Mouse (Mus musculus): Measurements from ENCODE around the gene Chkb.

The Chkb gene

GRCm38 (mm10) chr15:89398146-89398545 lies 31.6 kb downstream of the Chkb start:
- no peak for DNase-seq

- no peak for DNase-seq
Measured at GRCm38 (mm10) chr15:89396883-89397282, 32.8 kb downstream of the Chkb start.

DNA sequence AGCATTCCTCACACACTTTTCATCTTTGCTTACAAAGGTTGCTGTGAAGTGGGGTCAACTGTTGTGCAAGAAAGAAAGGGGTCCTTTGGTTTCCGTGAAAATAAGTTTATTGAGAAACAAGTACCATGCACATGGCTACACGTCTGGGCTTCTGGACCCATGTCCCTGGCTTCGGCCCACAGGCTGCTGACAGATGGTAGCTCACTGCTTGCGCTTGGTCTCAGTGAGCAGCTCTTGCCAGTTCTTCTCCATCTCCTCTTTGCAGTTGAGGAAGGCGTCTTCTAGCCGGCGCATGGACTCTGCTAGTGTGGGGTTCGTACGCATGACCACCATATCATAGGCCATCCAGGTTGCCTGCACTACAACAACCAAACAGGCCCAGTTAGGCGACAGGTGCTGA lies 39.6 kb downstream of the Chkb start:
- DNase-seq = peak; percentile 71 to 75

DNA sequence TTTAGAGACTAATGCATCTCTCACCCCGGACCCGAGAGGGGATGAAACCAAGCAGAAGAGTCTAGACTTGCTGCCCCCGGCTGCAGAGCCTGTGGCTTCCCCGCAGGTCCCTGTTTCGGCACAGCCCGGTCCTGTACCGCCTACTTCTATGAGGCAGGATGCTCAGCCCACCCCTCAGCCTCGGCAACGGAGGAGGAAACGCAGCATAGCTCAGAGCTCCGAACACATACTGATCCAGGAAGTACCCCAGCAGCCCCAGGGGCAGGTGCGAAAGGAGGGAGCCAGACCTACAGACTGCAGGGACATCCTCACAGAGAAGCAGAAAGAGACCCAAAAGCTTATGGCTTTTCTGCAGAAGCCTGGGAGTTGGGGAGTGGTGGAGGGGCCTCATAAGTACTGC lies 42.6 kb downstream of the Chkb start:
- DNase-seq = peak in 1 of 2 experiments; percentile 16

- no peak for DNase-seq
Measured at GRCm38 (mm10) chr15:89384617-89385016, 45.1 kb downstream of the Chkb start, which contains the start of gene Klhdc7b. TSS of gene Klhdc7b (plus strand) at chr15:89384917.

- peak; percentile 75 to 81 for DNase-seq
Measured at GRCm38 (mm10) chr15:89379429-89379828, 50.3 kb downstream of the Chkb start.

DNA sequence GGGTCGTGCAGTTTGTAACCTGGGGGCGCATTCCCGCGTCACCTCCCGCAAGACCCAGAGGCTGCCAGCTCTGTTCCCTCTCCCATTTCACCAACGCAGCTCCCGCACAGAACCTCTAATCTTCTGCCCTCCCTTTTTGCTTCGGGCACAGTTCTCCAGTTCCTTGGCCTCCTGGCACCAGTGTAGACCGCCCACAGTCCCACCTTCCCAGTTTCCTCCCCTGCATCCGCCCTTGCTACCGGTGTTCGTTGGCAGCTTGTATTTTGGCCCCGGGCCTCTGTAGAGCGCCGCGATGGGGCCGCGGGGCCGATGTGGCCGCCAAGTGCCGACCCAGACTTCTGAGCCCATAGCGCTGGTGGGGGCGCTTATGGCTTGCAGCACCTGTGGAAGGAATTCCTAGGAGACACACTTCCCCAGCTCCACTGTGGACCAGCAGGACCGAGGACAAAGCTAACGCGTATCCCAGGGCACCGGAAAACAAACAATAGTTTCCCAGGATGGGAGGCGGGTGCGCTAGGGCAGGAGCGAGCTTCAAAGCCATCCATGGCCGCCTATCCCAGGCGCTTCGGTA lies 50.8 kb downstream of the Chkb start, which contains the start of gene Odf3b:
Gene Odf3b (minus strand): TSS at position 452 of the 571 bp plus-strand sequence.
- peak; percentile 91 for DNase-seq

DNA sequence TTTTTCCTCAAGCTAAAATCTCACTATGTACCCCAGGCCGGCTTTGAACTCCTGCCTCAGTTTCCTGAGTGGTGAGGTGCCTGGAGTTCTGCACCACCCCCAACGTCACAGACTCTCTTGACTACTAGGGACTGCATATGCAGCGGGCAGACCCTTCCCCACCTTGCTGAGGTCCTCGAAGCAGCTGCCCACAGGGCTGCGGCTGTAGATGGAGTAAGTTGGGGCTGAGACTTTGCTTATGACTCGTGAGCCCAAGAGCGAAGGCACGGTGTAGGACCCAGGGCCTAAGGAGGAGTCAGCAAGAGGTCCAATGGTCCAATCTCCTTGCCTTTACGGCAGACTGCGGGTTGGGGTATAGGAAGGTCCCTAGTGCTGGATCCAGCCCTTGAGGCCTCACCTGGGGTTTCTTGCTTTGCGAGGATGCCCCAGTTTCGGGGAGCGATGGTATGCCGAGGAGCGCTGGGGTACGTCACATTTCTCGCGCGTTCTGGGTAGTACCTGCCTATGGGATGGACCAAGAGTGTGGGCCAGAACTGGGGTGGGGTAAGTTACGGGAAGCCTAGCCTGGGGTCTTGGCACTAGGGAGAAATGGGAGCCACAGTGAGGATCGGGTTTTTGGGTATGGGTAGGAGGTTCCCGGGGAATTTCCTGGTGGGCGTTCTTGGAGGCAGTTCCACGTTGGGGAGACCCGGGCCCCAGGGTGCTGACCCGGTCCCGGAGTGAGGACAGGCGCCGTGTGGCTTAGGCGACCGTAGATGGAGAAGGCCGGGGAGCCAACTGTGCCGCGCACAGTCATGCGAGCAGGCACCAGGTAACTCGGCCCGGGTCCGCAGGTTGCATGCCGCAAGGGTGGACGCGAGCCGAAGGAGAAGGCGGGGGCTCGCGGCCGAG lies 51.5 kb downstream of the Chkb start:
- peak in 1 of 2 experiments; percentile 63 for DNase-seq

DNA sequence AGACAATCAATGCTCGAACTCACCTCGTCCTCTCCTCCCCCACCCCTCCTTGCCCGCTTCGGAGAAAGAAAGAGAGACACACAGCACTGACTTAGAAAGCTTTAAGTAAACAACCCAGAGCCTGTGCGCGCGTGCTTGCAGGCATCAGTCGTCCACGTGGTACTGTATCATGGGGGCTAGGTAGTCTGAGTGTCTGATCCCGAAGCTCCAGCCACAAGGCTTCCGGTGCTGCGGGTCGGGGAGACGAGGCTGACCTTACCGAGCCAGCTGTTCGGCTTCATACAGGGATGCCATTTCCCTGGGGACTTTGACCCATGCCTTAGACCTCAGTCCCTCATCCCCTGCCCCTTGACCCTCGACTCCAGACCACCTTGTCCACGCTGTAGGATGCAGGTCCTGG lies 52.3 kb downstream of the Chkb start:
- peak in 1 of 2 experiments; percentile 33 for DNase-seq

DNA sequence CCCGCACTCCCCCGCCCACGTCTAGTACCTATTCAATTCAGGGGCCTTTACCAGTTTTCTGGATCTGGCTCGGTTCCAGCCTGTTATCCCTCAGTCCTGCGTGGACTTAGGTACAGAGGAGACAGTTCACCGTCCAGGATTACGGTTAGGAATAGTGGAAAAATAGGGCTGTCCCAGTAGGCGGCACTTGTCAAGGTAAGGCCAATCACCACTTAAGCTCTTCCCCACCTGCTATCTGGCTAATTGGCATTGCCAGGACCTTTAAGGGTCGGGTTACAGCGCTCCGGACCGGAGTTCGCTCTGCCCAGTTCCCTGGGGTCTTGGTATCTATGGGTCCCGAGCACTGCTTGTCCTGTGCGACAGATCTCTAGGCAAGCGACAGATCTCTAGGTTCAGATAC lies 52.8 kb downstream of the Chkb start, which contains the start of gene Tymp:
Gene Tymp (minus strand): TSS at position 83 of the 400 bp plus-strand sequence.
- peak in 1 of 2 experiments; percentile 31 for DNase-seq
